Mouse (Mus musculus): ENCODE measurements around the gene Art3.

Art3 gene

GRCm38 (mm10) chr5:92413271-92413981, 81.8 kb downstream of the Art3 start:
- no peak for TF ChIP-seq GATA4 (IDR thresholded peaks at IDR 0.05; ENCODE audit: insufficient replicate concordance, low read length)

- TF ChIP-seq GATA4 (IDR thresholded peaks at IDR 0.05; ENCODE audit: insufficient replicate concordance, low read length) = no peak
These were observed 82.4 kb downstream of the Art3 start for GRCm38 (mm10) chr5:92413982-92414375.

DNA sequence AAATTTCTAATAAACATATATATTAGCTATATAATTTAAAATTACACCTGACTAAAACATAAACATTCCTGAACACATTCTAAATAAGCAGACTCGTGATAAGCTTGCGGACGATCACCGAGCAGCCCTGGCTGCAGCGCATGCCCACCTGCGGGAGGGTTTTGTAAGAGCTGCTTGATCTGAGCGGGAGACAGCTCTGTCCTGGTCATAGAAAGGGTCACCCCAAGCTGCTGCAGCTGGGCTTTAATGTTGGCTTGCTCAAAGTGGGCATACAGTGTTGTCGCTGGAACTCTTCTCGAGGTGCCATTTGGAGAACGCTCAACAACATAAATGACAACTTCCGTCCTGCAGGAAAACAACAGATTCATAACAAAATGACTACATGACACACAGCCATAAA, 92.5 kb downstream of the Art3 start:
- no peak for TF ChIP-seq GATA4 (IDR thresholded peaks at IDR 0.05; ENCODE audit: insufficient replicate concordance, low read length)

DNA sequence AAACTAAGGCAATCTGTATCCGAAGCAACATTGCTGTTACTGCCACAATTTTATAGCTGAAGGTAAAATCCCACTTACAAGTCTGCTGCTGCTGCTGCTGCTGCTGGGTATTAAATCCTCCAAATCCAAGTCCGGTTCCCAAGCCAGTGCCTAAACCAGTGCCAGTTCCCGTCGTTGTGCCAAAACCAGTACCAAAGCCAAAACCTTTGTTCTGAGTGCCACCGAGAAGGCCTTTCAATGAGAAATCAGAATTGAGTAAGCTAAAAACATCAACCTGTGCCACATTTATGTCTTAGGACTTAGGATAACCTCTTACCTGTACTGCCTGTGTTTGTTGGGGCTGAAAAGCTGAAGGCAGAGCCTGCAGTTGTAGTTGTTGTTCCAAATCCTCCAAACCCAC, 99.1 kb downstream of the Art3 start:
- TF ChIP-seq GATA4 (IDR thresholded peaks at IDR 0.05; ENCODE audit: insufficient replicate concordance, low read length) = no peak

- no peak for TF ChIP-seq GATA4 (IDR thresholded peaks at IDR 0.05; ENCODE audit: insufficient replicate concordance, low read length)
These were observed 100.0 kb downstream of the Art3 start for GRCm38 (mm10) chr5:92431611-92432010.

DNA sequence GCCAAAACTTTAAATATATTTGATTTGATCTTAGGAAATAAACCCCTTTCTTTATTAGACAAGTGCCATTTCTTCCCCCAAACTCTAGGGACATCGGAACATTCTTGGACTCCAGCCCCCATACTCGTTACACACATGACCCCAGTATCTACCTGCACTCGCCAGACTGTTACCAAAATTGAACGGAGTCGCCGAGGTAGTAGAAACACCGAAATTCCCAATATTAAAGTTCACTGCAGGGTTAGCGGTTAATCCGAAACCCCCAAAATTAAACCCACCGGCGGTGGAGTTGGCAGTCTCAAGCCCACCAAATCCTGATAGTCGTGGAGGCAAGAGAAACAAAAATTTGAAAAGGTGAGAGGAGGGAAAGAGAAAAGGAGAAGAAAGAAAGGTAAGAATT, 102.4 kb downstream of the Art3 start:
- no peak for TF ChIP-seq GATA4 (IDR thresholded peaks at IDR 0.05; ENCODE audit: insufficient replicate concordance, low read length)

GRCm38 (mm10) chr5:92434571-92434985, 103.0 kb downstream of the Art3 start:
- TF ChIP-seq GATA4 (IDR thresholded peaks at IDR 0.05; ENCODE audit: insufficient replicate concordance, low read length) = no peak

DNA sequence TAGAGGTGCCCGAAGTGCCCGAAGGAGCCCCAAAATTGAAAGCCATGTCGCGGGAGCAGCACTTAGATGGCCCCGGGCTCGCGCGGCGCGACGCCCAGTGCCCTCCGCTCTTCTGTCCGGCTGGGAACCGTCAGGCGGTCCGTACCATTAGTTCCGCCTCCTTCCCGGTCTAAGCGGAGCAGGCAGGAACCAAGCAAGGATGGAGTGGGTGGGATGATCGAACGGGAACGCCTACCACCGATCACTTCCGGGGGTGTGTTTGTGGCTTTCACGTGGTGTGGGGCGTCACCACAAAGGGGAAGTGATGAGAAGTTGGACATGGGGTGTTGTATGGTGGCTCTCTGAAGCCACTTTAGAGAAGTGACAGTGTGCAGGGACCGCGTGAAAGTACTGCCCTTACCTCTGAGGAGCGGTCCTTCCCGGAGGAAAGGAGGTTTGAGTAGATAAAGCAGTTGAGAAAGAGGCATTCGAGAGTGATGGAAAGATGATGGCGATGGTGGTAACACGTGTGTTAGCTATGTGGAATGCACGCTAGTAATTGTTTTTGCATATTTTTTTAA, 103.5 kb downstream of the Art3 start, which contains the start of gene Nup54:
Gene Nup54, minus strand, starts transcription at position 195 of the 560 bp plus-strand sequence.
- TF ChIP-seq GATA4 (IDR thresholded peaks at IDR 0.05; ENCODE audit: insufficient replicate concordance, low read length) = peak; percentile 66; the same call in 1 of the 2 replicates

GRCm38 (mm10) chr5:92438540-92438939, 106.9 kb downstream of the Art3 start:
- TF ChIP-seq GATA4 (IDR thresholded peaks at IDR 0.05; ENCODE audit: insufficient replicate concordance, low read length) = no peak

- no peak for TF ChIP-seq GATA4 (IDR thresholded peaks at IDR 0.05; ENCODE audit: insufficient replicate concordance, low read length)
These were observed 109.9 kb downstream of the Art3 start for GRCm38 (mm10) chr5:92441494-92441893.

DNA sequence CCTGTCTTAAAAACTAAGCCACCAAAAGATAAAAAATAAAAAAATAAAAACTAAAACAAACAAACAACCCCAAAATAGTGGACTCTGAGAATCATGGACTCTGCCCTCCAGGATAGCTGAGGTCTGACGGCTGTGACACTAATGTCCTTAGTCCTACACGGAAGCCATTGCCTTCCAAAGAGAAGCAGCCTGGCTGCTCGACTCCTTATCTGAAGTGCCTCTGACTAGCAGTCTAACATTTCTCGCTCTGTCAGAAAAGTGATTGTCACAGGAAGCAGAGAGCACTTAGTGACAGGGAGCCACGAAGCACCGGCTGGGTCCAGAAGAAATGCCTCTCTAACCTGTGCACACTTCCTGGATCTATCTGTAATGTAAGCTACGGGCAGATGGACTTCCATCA, 111.3 kb downstream of the Art3 start:
- no peak for TF ChIP-seq GATA4 (IDR thresholded peaks at IDR 0.05; ENCODE audit: insufficient replicate concordance, low read length)

DNA sequence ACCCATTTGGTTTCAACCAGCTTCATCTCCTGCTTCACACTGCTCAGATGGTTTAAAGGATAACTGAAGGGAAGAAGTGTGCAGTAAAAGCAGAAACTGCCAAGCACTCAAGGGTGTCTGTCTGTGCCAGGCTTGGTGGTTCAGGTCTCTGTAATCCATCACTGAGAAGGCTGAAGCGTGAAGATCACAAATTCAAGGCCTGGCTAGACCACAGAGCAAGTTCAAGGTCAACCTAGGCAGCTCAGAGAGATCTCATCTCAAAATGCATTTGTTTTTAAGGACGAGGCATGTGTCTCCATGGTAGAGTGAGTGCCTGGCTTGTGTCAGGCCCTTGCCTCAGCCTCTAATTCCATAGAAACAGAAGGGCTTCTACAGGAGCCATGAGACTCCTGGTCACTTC, 113.4 kb downstream of the Art3 start:
- no peak for TF ChIP-seq GATA4 (IDR thresholded peaks at IDR 0.05; ENCODE audit: insufficient replicate concordance, low read length)

DNA sequence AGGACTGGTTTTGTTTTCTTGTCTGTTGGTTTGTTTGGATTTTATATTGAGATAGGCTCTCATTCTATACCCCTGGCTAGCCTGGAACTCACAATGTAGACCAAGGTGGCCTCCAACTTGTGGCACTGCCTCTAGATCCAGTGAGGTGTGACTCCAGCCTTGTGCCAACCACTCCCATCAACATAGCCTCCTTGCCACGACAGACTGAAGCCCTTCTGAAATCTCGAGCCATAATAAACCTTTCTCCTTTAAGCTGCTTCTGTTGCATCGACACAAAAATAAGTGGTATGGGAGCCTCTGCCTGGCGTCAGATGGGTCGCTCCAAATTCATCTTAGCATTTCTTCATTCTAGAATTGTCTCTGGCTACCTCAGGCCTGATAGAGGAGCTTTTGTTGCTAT, 115.1 kb downstream of the Art3 start:
- TF ChIP-seq GATA4 (IDR thresholded peaks at IDR 0.05; ENCODE audit: insufficient replicate concordance, low read length) = no peak

DNA sequence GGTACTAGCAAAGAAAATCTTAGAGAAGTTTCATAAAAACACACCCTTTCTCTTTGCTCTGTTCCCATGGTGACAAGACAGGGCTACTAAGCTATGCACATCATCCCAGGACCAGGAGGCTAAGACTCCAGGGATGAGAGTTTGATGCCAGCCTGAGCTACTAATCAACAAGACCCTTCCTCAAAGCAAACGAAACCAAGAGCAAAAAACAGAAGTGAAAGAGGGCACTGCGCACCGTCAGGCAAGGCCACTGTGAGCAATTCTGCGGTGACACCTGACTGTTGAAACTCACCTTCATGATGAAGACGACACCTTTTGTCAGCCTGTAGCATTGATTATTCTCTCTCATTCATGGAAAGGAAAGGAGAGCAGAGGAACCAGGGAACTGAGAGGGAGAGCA, 121.2 kb downstream of the Art3 start:
- TF ChIP-seq GATA4 (IDR thresholded peaks at IDR 0.05; ENCODE audit: insufficient replicate concordance, low read length) = no peak

GRCm38 (mm10) chr5:92457410-92457809, 125.8 kb downstream of the Art3 start:
- no peak for TF ChIP-seq GATA4 (IDR thresholded peaks at IDR 0.05; ENCODE audit: insufficient replicate concordance, low read length)

DNA sequence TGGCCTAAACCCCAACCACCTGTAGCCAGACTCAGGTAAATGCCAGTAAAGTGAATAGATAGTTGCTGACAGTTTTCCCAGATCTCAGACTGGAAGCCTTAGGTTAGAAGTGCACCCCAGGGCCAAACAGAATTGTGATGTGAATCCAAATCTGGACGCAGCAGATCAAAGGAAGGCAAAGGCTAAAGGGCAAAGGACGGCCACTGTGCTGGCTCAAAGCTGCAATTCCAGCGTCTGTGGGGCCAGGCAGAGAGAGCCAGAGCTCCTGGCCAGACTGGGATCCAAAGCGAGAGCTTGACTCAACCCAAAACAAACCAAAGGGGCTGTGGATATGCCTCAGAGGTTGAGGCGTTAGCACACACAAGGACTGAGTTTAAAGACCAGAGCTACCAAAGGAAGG, 127.1 kb downstream of the Art3 start:
- TF ChIP-seq GATA4 (IDR thresholded peaks at IDR 0.05; ENCODE audit: insufficient replicate concordance, low read length) = peak; percentile 13; the same call in 1 of the 2 replicates

GRCm38 (mm10) chr5:92461321-92461720, 129.7 kb downstream of the Art3 start:
- TF ChIP-seq GATA4 (IDR thresholded peaks at IDR 0.05; ENCODE audit: insufficient replicate concordance, low read length) = no peak

Data from liver, adult (tissue).